Mouse (Mus musculus) heart, postnatal 4 days (tissue): ENCODE results near the gene Sprn. TPM values are rescaled to one million over a fixed set of nuclear protein-coding genes. Genes with fewer than 3 reads are reported as not detected.

Experiments
- total RNA-seq, 2 experiments: library from RNA; stranded (reverse); gene quantifications; 2 replicates each; pipeline ENCODE4 v1.2.3; 2021

The Sprn gene
- total RNA-seq, 2 experiments from 2014 or later, result 0.17 to 0.27 TPM

Other genes with a start within 250 kb of the Sprn start
- gene Utf1, start 211.1 kb downstream of the Sprn start, total RNA-seq, result not detected
- not detected for gene 6430531B16Rik, start 176.1 kb downstream of the Sprn start, total RNA-seq
- gene Adam8, start 162.3 kb downstream of the Sprn start, total RNA-seq, result under 1 TPM; 0.38 to 0.90 TPM
- 10 to 100 TPM; 14.6 to 17.9 TPM for gene Zfp511, start 118.5 kb downstream of the Sprn start, total RNA-seq
- 10 to 100 TPM; 45.3 to 45.8 TPM for gene Tubgcp2, start 118.2 kb downstream of the Sprn start, total RNA-seq
- not detected for gene Msx3, start 105.8 kb downstream of the Sprn start, total RNA-seq
- gene Caly, start 72.3 kb downstream of the Sprn start, total RNA-seq, result under 1 TPM in 1 of 2 experiments, not detected in 1; 0.34 TPM
- gene Prap1, start 61.5 kb downstream of the Sprn start, total RNA-seq, result not detected
- 100 to 1,000 TPM; 106 to 119 TPM for gene Fuom, start 52.4 kb downstream of the Sprn start, total RNA-seq
- gene Paox, start 39.1 kb downstream of the Sprn start, total RNA-seq, result 1 to 10 TPM; 4.5 TPM
- gene Echs1, start 38.4 kb downstream of the Sprn start, total RNA-seq, result 100 to 1,000 TPM; 190 to 210 TPM
- gene Mtg1, start 17.3 kb downstream of the Sprn start, total RNA-seq, result 10 to 100 TPM; 22.3 to 25.6 TPM
- not detected for gene Olfr522, start 9.9 kb upstream of the Sprn start, total RNA-seq
- gene Olfr523, start 18.3 kb upstream of the Sprn start, total RNA-seq, result not detected
- gene Olfr524, start 51.1 kb upstream of the Sprn start, total RNA-seq, result not detected
- under 1 TPM in 1 of 2 experiments, not detected in 1; 0.07 TPM for gene Cd163l1, start 63.4 kb upstream of the Sprn start, total RNA-seq
- not detected for gene 5830411N06Rik, start 92.4 kb upstream of the Sprn start, total RNA-seq
- gene Olfr525, start 166.0 kb upstream of the Sprn start, total RNA-seq, result not detected
- not detected for gene Olfr527, start 179.1 kb upstream of the Sprn start, total RNA-seq
- not detected for gene Olfr60, start 206.8 kb upstream of the Sprn start, total RNA-seq
- not detected for gene Olfr530, start 221.5 kb upstream of the Sprn start, total RNA-seq
- not detected for gene Olfr531, start 248.0 kb upstream of the Sprn start, total RNA-seq